Mouse (Mus musculus): ENCODE measurements around the gene Hbb-bh2.

DNA sequence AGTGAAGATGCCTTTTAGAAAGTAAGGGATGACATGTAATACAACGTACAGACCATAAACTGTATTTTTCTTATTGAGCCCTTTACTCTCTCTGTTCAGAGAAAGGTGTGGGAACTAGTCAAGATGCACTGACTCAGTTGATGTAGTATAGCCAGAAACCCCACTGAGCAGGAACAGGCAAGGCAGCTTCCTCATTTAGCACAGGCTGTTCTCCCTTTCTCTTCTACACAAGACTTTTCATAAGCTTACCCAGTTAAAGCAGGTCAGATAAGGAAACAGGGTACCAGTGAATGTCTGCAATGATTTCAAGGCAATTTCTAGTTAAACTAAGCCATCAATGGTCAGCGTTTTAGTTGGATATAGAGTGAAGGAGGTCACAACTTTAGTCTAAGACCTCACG lies 21.2 kb upstream of the Hbb-bh2 start:
- TF ChIP-seq CTCF (conservative IDR thresholded peaks at IDR 0.05; ENCODE audit: low read length): no peak
- TF ChIP-seq NANOG (IDR thresholded peaks at IDR 0.05; ENCODE audit: borderline replicate concordance, low read length): no peak
